Mouse (Mus musculus) embryonic stem cell, embryonic (primary cell): ENCODE results near the gene Klhdc7a.

Experiments used
- CTCF ChIA-PET, 4 experiments: fragments of 300-600 bp in 2 of 4; fragments of 350-600 bp in 2 of 4; sonication (Branson Sonifier 250); formaldehyde crosslinking; loops; one replicate each; lab custom pipeline; 2022; ENCODE audit warnings: inconsistent platforms in 2 of 4; lab: Charles Lee
- POLR2A ChIA-PET, 4 experiments: fragments of 300-600 bp in 2 of 4; fragments of 350-600 bp in 2 of 4; sonication (Branson Sonifier 250); formaldehyde crosslinking; loops; one replicate each; lab custom pipeline; 2022; ENCODE audit warnings: antibody characterized with exemption in 4 of 4, inconsistent platforms in 1 of 4; lab: Charles Lee

Gene Klhdc7a

GRCm38 (mm10) chr4:139931790-139932510, 35.9 kb downstream of the Klhdc7a start:
- CTCF ChIA-PET, result interaction anchor here in 2 of 4 experiments (0.6 kb wide), 2 partner anchors 116 to 313 kb away, joined by 3 to 8 read pairs; no protein-coding TSS in a partner anchor
- POLR2A ChIA-PET, result interaction anchor here in 3 of 4 experiments (0.5 to 1.2 kb wide), 8 partner anchors 8 to 1006 kb away, joined by 3 to 9 read pairs (median 3); no protein-coding TSS in a partner anchor

- CTCF ChIA-PET, result no interaction called here
Observed at GRCm38 (mm10) chr4:139930885-139931284, 36.9 kb downstream of the Klhdc7a start.

GRCm38 (mm10) chr4:139926161-139926561, 41.7 kb downstream of the Klhdc7a start:
- ChIA-PET CTCF (interaction anchor here in 3 of 4 experiments (0.6 to 2.3 kb wide), 27 partner anchors 14 to 1222 kb away, joined by 3 to 9 read pairs (median 4); partner anchors contain the start of gene Fbxo42 (in 1 of the 3)), POLR2A (interaction anchor here in 2 of 4 experiments (0.9 to 1.5 kb wide), 7 partner anchors 14 to 144 kb away, joined by 3 to 5 read pairs (median 3); partner anchors contain the start of gene Klhdc7a (in 1 of the 2))

More at GRCm38 (mm10) chr4:139930885-139931284, 36.9 kb downstream of the Klhdc7a start:
- POLR2A ChIA-PET, result interaction anchor here in 2 of 4 experiments (1.1 to 1.2 kb wide), 2 partner anchors 11 to 47 kb away, joined by 3 read pairs; no protein-coding TSS in a partner anchor

- ChIA-PET POLR2A (interaction anchor here in 2 of 4 experiments (0.9 to 1.5 kb wide), 7 partner anchors 14 to 145 kb away, joined by 3 to 5 read pairs (median 3); partner anchors contain the start of gene Klhdc7a (in 1 of the 2)), CTCF (interaction anchor here in 3 of 4 experiments (0.6 to 2.3 kb wide), 31 partner anchors 14 to 1223 kb away, joined by 3 to 9 read pairs (median 3); partner anchors contain the start of gene Fbxo42 (in 1 of the 3))
Observed at GRCm38 (mm10) chr4:139925275-139926160, 42.3 kb downstream of the Klhdc7a start.

- ChIA-PET CTCF (interaction anchor here in 2 of 4 experiments (0.5 to 1.3 kb wide), 3 partner anchors 43 to 134 kb away, joined by 3 read pairs; no protein-coding TSS in a partner anchor), POLR2A (interaction anchor here in 1 of 4 experiments (1.4 kb wide), 1 partner anchor 26 kb away, joined by 3 read pairs; no protein-coding TSS in a partner anchor)
Observed at GRCm38 (mm10) chr4:139916731-139917130, 51.1 kb downstream of the Klhdc7a start.
